Mouse (Mus musculus) neural tube, embryonic 10.5 days (tissue): ENCODE measurements around the gene Skint6.
"Not testable (repeated sequence)": the region's sequence is repeated elsewhere in the genome, so short reads cannot be mapped to it uniquely, and the experiment has no call there.

ENCODE experiments used
- DNase-seq: peaks from one replicate; pipeline ENCODE4 v3.0.0-alpha.2; 2017; ENCODE audit warnings: low spot score; ENCODE audit errors: extremely low spot score

Gene Skint6

DNA sequence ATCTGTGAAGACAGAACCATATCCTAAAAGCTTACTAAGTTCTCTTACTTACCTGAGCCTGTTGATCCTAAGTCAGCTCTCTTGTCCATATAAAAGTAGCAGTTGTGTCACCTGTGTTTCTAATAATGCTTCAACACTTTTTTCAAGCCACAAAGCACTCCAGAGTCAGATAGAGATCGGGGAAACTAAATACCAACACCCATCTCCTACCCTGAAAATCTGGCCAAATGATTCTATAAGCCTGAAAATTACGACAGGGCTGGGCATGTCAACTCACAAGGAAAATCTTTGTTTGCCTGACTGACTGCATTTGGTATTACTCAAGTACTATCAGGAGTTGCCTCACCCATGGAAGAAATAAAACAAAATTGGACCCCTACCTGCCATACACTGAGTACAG lies at the start of gene Skint6:
Gene Skint6 (minus strand): TSS at position 101 of the 400 bp plus-strand sequence.
- no peak for DNase-seq

DNA sequence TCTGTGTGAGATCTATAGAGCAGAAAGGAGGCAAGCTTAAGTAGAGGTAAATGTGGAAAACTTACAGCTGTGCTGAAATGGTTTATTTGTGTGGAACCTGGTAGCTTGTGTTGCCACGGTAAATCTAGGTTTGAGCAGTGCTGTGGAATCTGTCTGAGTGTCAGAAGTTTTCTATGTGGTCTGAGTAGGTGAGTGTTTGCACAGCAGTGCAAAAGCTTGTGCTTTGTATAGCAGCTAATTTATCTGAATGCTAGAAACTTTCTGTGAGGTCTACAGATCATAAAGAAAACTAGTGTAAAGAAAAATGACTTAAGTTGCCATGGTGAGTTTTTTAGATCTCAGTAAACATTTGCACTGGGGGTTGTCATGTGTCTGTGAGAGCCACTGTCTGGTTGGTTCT lies 34.1 kb upstream of the Skint6 start:
- DNase-seq, result no peak

DNA sequence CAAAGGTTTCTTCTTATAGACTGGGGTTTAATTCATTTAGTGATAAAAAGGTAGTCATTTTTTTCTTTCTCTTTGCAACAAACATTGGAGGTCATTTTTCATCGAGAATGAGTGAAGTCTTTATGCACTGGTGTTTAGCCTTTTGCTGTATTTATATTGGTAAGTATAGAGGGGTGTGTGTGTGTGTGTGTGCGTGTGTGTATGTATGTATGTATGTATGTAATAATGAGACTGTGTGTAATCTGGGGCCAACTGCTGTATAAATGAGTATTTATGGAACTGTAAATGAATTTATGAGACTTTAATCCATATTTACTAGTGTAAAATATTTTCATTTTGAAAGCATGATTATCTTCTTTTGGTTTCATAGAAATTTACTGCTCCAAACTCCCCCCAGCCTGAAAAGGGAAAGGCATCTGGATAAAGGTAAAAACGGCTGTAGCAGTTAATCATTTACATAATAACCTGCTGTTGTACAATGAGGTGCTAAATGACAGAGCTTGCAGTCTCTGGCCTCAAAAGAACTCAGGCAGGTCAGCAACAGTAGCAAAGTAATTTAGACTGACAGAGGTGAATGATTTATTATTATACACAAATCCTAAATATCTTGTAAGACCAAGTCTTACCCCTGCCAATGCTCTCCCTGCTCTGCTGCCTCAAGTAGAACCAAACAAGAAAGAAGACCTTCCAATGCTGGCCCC lies 15.2 kb upstream of the Skint6 start:
- DNase-seq, result no peak

DNA sequence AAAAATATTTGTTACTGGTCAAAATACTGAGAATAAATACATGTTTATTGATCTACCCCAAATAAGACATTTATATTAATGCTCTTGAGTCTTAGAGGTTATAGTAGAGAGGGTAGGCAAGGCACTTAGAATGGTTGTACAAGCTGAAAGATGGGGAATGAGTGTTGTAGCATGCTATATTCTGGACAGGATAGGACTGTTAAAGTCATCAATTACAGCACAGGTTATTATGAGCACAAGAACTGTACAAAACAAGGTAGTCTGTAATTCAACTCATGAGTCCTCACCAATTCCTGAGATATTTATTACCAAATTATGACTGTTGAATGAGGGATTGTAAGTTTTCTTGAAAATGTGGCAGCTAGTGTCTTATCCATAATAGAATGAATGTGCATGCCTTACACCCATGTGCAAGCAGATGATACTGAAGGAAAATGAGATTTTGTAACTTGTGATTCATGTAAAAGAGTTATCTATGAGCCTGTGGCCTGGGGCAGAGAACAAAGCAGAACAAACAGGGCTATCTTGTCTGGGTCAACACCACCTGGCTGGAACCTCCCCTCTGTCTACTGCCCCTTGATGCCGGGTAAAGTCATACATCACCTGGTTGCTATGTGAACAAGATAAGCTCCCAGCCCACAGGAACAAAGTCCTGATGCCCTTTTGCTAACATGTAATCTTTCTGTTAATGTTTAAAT lies 23.3 kb downstream of the Skint6 start:
- no peak for DNase-seq

DNA sequence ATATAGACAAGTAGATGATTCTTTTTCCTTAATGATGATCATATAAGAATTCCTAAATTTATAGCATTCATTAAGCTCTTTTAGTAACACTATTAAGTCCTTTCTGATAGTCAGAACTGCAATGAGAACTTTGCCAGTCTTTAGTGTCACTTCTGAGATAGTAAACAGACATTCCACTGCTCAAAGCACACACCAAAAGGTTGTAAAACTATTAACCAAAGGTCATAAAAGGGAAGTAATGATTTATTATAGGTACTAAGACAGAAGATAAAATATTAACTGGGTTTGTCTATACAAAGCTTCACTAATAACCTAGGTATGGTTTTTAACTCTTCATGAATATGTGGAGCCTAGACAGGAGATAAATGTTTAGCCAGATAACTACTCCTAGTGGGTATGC lies 41.0 kb downstream of the Skint6 start:
- no peak for DNase-seq

DNA sequence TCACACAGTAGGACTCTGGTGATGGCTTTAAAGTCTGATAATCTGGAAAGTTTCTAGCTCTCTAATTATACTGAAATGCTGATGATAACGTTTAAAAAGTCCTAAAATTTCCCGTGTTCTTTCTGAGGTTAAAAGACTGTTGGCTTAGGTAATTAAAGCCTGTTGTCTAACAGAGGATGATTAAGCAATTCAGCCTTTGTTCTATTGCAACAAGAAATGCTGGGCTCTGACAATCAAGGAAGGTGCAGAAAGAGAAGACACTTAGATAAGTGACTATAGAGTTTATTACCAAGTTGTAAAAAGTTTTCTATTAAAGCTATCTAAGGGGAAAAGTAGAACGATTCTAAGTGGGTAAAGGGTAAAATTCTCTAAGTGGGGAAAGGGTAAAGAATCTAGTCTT lies 219.2 kb downstream of the Skint6 start:
- no peak for DNase-seq

DNA sequence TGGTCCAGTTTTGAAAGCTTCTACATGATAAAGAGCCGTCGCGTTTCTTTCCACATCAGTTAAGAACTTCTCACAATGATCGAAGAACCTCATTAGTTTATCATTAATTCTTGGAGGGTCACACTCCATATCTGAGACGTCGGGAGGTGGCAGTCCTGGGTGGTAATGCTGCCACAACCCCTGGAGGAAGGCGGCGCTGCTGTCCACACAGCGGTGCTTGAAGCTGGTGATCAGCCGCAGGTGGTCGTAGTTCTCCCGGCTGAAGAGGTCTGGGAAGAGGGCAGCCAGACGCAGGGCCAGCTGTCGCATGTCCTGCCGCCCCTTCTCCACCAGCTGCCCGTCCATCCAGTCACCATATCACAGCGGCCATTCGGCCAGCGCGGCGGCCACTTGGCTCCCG lies 307.6 kb downstream of the Skint6 start:
- not testable (repeated sequence) for DNase-seq

DNA sequence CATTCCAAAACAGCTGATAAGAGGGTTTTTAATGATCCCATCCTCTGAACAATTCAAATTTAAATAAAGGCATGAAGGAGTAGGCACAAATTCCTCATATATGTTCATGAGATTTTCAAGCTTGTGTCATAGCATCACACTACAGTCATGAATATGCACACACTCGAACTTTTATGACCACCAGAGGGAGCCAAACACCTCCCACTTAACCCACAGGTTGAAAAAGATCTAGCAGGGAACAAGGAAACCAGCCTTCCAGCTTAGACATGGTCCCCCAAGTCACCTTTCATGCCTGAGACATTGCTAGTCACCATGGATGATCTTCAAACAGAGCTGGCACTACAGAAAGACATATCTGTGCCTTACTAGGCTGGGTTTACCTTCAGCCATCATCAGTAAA lies 496.1 kb downstream of the Skint6 start:
- DNase-seq, result no peak

DNA sequence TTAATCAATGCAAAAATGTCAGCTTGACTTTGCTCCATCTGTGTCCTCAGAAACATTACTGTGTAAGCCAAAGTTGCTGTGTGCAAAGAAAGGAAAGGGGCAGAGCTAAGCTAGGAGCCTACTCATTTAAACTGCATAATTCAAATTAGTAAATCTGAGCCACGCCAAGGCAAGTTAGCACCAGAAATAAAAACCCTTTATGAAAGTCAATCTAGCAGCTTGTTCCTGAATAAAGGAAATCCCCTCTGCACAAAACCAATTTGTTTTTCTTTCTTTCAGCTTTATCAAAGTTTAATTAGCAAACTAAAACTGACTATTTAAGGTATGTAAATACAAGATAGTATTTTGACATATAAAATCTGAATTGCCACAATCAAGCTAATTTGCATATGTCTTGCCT lies 512.0 kb downstream of the Skint6 start, which contains the start of gene Skint10:
Gene Skint10 (minus strand): TSS at position 101 of the 400 bp plus-strand sequence.
- DNase-seq, result no peak
